23 mouse cellular contexts compared by ENCODE assay signal in the genomic region with DNA sequence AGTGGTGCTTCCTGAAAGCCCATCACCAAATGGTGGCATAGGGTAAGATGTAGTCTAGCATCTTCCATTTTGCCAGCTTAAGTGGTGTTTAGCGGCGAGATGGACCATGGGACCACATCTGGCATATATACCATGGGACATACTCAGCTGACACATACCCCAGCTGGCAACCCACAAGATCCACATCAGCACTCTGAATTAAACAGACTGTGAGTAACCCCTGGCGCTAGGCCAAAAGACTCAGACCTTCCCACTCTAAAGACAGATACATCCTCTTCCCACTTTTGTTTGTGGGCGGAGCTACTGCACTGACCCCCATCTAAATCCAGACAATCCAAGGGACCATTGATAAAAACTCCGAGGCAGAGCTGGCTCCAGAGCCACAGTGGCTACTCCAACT. TPM values are rescaled to one million over a fixed set of nuclear protein-coding genes. Genes with fewer than 3 reads are reported as not detected.
DNase-seq lines count a peak whose midpoint lies in the region; ATAC-seq and TF ChIP-seq lines count a peak whose summit lies in the region.
"Had no signal": no experiment of that assay in that cellular context is flagged by ENCODE, and none has a peak within 500 bp of the region (broad histone marks: within the 10 kb centered on the region; RNA-seq: fewer than 3 reads in every experiment).

No protein-coding gene starts in this region.

- no peak overlapping the region for H3K4me3 ChIP-seq in gastrocnemius, adult 2 months
- H3K4me3 ChIP-seq in lung, postnatal 0 days (ENCODE audit: low read depth, low read length): no peak overlapping the region
- H3K4me3 ChIP-seq in lung, adult 2 months (replicated peaks; ENCODE audit: extremely low read depth, low read depth, low read length): no peak overlapping the region
- H3K4me3 ChIP-seq: embryonic facial prominence, embryonic 12.5 days; erythroblast, embryonic 14.5 days; heart, adult 2 months; limb, embryonic 15.5 days; liver, embryonic 15.5 days had no signal

- no peaks in the 10 kb centered on the region for H3K27me3 ChIP-seq in lung, postnatal 0 days (replicated peaks; ENCODE audit: insufficient read depth, low read length)
- H3K27me3 ChIP-seq: CH12.LX; embryonic facial prominence, embryonic 12.5 days; limb, embryonic 15.5 days; liver, embryonic 15.5 days had no signal

- no peak for TF ChIP-seq POLR2A in lung, adult 2 months (IDR thresholded peaks at IDR 0.05; ENCODE audit: borderline replicate concordance, extremely low read depth, low read depth, low read length)

- no peak for TF ChIP-seq CTCF in gastrocnemius, adult 2 months (IDR thresholded peaks at IDR 0.05)
- TF ChIP-seq CTCF in lung, postnatal 0 days (IDR thresholded peaks at IDR 0.05): no peak
- no peak for TF ChIP-seq CTCF in lung, adult 2 months (IDR thresholded peaks at IDR 0.05; ENCODE audit: insufficient read depth, low read length)

- H3K27ac ChIP-seq in gastrocnemius, adult 2 months: peak overlapping the region; percentile 97
- H3K27ac ChIP-seq in lung, postnatal 0 days (ENCODE audit: low read length): no peak overlapping the region
- H3K27ac ChIP-seq: embryonic facial prominence, embryonic 12.5 days; heart, adult 2 months; limb, embryonic 15.5 days; liver, embryonic 15.5 days had no signal

- 74% methylated on average over 5 of the region's 5 CpGs for WGBS in lung, postnatal 0 days
- 80% methylated on average over 5 of the region's 5 CpGs for WGBS in lung, adult 2 months

- intact Hi-C loops in gastrocnemius, adult 2 months (cut with DNase I): loop anchor here (5.0 kb wide), 2 partner anchors 38 to 283 kb away; a partner anchor contains a TSS

- no peaks in the 10 kb centered on the region for H3K9me3 ChIP-seq in lung, postnatal 0 days (ENCODE audit: low read length)
- H3K9me3 ChIP-seq: embryonic facial prominence, embryonic 12.5 days; limb, embryonic 15.5 days; liver, embryonic 15.5 days had no signal

- no peak for ATAC-seq in lung, postnatal 0 days
- ATAC-seq: forebrain, postnatal 0 days; hindbrain, embryonic 16.5 days; intestine, embryonic 16.5 days; midbrain, embryonic 16.5 days had no signal

- no peak overlapping the region for H3K9ac ChIP-seq in lung, postnatal 0 days (replicated peaks; ENCODE audit: low read depth)
- H3K9ac ChIP-seq: embryonic facial prominence, embryonic 12.5 days; forebrain, postnatal 0 days; limb, embryonic 15.5 days; liver, embryonic 15.5 days had no signal

- no peak overlapping the region for H3K4me2 ChIP-seq in lung, postnatal 0 days (replicated peaks; ENCODE audit: low read depth, low read length)
- H3K4me2 ChIP-seq: embryonic facial prominence, embryonic 12.5 days; limb, embryonic 15.5 days; liver, embryonic 15.5 days had no signal

- peaks cover 7% of the 10 kb centered on the region; the same call in 1 of the 2 replicates for H3K4me1 ChIP-seq in lung, postnatal 0 days (ENCODE audit: insufficient read depth, low read depth, low read length)
- H3K4me1 ChIP-seq in lung, adult 2 months (ENCODE audit: control insufficient read depth, insufficient read depth, low read length): peaks cover 6% of the 10 kb centered on the region

- TF ChIP-seq EP300 in lung, postnatal 0 days (IDR thresholded peaks at IDR 0.05): no peak

- H3K36me3 ChIP-seq in lung, postnatal 0 days (ENCODE audit: insufficient read depth, low read length): peaks cover 5% of the 10 kb centered on the region; the same call in 1 of the 2 replicates

- peak; percentile 27 for DNase-seq in adrenal gland, postnatal 14 days
- no peak for DNase-seq in adrenal gland, adult 18-20 months (ENCODE audit: low spot score in 2 of 2)
- DNase-seq in gastrocnemius, adult 2 months: no peak
- DNase-seq in gastrocnemius, postnatal 4 days (ENCODE audit: low spot score in 2 of 2): no peak
- peak; percentile 32 for DNase-seq in lung, postnatal 0 days (ENCODE audit: low spot score)
- DNase-seq in lung, adult 2 months: no peak
- peak; percentile 57 for DNase-seq in 416B (ENCODE audit: low read depth)
- DNase-seq in urinary bladder, postnatal 10 days (ENCODE audit: low spot score): no peak
- DNase-seq: adrenal gland, adult 2 months; cerebellum, adult 11-12 months; forebrain, postnatal 0 days; heart, adult 2 months; kidney, postnatal 4 days; lung, postnatal 4 days; thymus, postnatal 4 days had no signal

RNA-seq across cellular contexts. Expression of a gene that starts 3.8 kb away (rescaled TPM):
- 93.4 and 102 TPM in 2 replicates for total RNA-seq in adrenal gland, postnatal 14 days (2021)
- 100 to 1,000 TPM; 109 to 115 TPM for total RNA-seq in adrenal gland, adult 18-20 months (2021)
- total RNA-seq in gastrocnemius, adult 2 months (2021): 10 to 100 TPM; 46.4 to 49.8 TPM
- 10 to 100 TPM; 70.1 to 76.5 TPM for total RNA-seq in gastrocnemius, postnatal 4 days (2021)
- 90.9 and 110 TPM in 2 replicates for polyA plus RNA-seq in lung, postnatal 0 days (2015; fragmentation: Nextera tagmentation; extraction: Ambion mirVana)
- 21.1 and 23.9 TPM in 2 replicates for polyA plus RNA-seq in lung, adult 2 months (2012; rRNA removed)

RNA-seq across cellular contexts. Expression of a gene that starts 4.0 kb away (rescaled TPM):
- 16.1 and 18.2 TPM in 2 replicates for total RNA-seq in adrenal gland, postnatal 14 days (2021)
- 10 to 100 TPM; 14.9 to 18.0 TPM for total RNA-seq in adrenal gland, adult 18-20 months (2021)
- 10 to 100 TPM in 1 of 2 experiments, 1 to 10 TPM in 1; 8.2 to 14.6 TPM for total RNA-seq in gastrocnemius, adult 2 months (2021)
- 10 to 100 TPM in 1 of 2 experiments, 1 to 10 TPM in 1; 7.6 to 11.9 TPM for total RNA-seq in gastrocnemius, postnatal 4 days (2021)
- polyA plus RNA-seq in lung, postnatal 0 days (2015; fragmentation: Nextera tagmentation; extraction: Ambion mirVana): 4.3 and 4.9 TPM in 2 replicates
- polyA plus RNA-seq in lung, adult 2 months (2012; rRNA removed): 1.6 and 3.6 TPM in 2 replicates

RNA-seq across cellular contexts. Expression of a gene that starts 53.3 kb away (rescaled TPM):
- total RNA-seq in adrenal gland, postnatal 14 days (2021): 142 and 154 TPM in 2 replicates
- 100 to 1,000 TPM in 1 of 2 experiments, 10 to 100 TPM in 1; 99.4 to 107 TPM for total RNA-seq in adrenal gland, adult 18-20 months (2021)
- 10 to 100 TPM; 61.8 to 76.6 TPM for total RNA-seq in gastrocnemius, adult 2 months (2021)
- total RNA-seq in gastrocnemius, postnatal 4 days (2021): 10 to 100 TPM; 73.9 to 78.4 TPM
- 30.7 and 36.1 TPM in 2 replicates for polyA plus RNA-seq in lung, postnatal 0 days (2015; fragmentation: Nextera tagmentation; extraction: Ambion mirVana)
- 32.9 and 44.6 TPM in 2 replicates for polyA plus RNA-seq in lung, adult 2 months (2012; rRNA removed)

Comparison
In these comparisons a context has a peak if more than half of its experiments do, and no peak if none do; other contexts are left out.
1. DNase-seq: peak in adrenal gland, postnatal 14 days (single experiment), lung, postnatal 0 days (single experiment) and 416B (single experiment); none in adrenal gland, adult 18-20 months (0 of 2), gastrocnemius, adult 2 months (single experiment), gastrocnemius, postnatal 4 days (0 of 2), lung, adult 2 months (single experiment) and urinary bladder, postnatal 10 days (single experiment).